ENCODE assay signal across 9 mouse cellular contexts in genomic region chr13:54888021-54888420, GRCm38 (mm10).
A peak's percentile ranks its signal among the peaks of the same experiment; 100 is the strongest.
DNase-seq lines count a peak whose midpoint lies in the region; ATAC-seq lines count a peak whose summit lies in the region.
"Had no signal": no experiment of that assay in that cellular context is flagged by ENCODE, and none has a peak within 500 bp of the region (broad histone marks: within the 10 kb centered on the region; RNA-seq: fewer than 3 reads in every experiment).

No protein-coding gene starts in this region.

- no peaks in the 10 kb centered on the region for H3K36me3 ChIP-seq in heart, embryonic 10.5 days
- H3K36me3 ChIP-seq in forebrain, embryonic 10.5 days (replicated peaks), result no peaks in the 10 kb centered on the region
- H3K36me3 ChIP-seq in hindbrain, embryonic 15.5 days, result no peaks in the 10 kb centered on the region
- no peaks in the 10 kb centered on the region for H3K36me3 ChIP-seq in midbrain, embryonic 16.5 days (ENCODE audit: control insufficient read depth, insufficient read depth, low read length)
- no peaks in the 10 kb centered on the region for H3K36me3 ChIP-seq in kidney, embryonic 15.5 days

- peak overlapping the region; percentile 47; the same call in 1 of the 2 replicates for H3K4me3 ChIP-seq in heart, embryonic 10.5 days
- H3K4me3 ChIP-seq in forebrain, embryonic 10.5 days, result peak overlapping the region; percentile 49
- H3K4me3 ChIP-seq in hindbrain, embryonic 15.5 days, result no peak overlapping the region
- peak overlapping the region; percentile 11; the same call in 1 of the 2 replicates for H3K4me3 ChIP-seq in midbrain, embryonic 16.5 days (ENCODE audit: low read depth, low read length)
- no peak overlapping the region for H3K4me3 ChIP-seq in kidney, embryonic 15.5 days (replicated peaks)

- no peak for ATAC-seq in hindbrain, embryonic 15.5 days (ENCODE audit: low FRiP score, low read depth)
- no peak for ATAC-seq in midbrain, embryonic 16.5 days
- no peak for ATAC-seq in kidney, embryonic 15.5 days (replicated peaks; ENCODE audit: low FRiP score)

- H3K4me2 ChIP-seq in hindbrain, embryonic 15.5 days, result peak overlapping the region; percentile 49; the same call in 1 of the 2 replicates
- H3K4me2 ChIP-seq in midbrain, embryonic 16.5 days (ENCODE audit: low read length), result peak overlapping the region; percentile 46; the same call in 1 of the 2 replicates
- H3K4me2 ChIP-seq in kidney, embryonic 15.5 days, result no peak overlapping the region

- DNase-seq in heart, embryonic 10.5 days (ENCODE audit: low spot score), result no peak
- no peak for DNase-seq in heart, postnatal 4 days
- DNase-seq in forebrain, embryonic 10.5 days (ENCODE audit: extremely low spot score, low spot score), result no peak
- DNase-seq in urinary bladder, postnatal 14 days (ENCODE audit: low spot score), result no peak
- DNase-seq in urinary bladder, postnatal 10 days (ENCODE audit: low spot score), result no peak
- DNase-seq: kidney, adult 11 months had no signal

- H3K9ac ChIP-seq in hindbrain, embryonic 15.5 days, result no peak overlapping the region
- H3K9ac ChIP-seq in midbrain, embryonic 16.5 days (ENCODE audit: low read depth, low read length), result peak overlapping the region; percentile 58
- no peak overlapping the region for H3K9ac ChIP-seq in kidney, embryonic 15.5 days

- H3K27me3 ChIP-seq in heart, embryonic 10.5 days (ENCODE audit: insufficient read depth, poor library complexity, severe bottlenecking), result peaks cover 57% of the 10 kb centered on the region
- peaks cover 57% of the 10 kb centered on the region for H3K27me3 ChIP-seq in forebrain, embryonic 10.5 days (ENCODE audit: poor library complexity, severe bottlenecking)
- no peaks in the 10 kb centered on the region for H3K27me3 ChIP-seq in hindbrain, embryonic 15.5 days
- no peaks in the 10 kb centered on the region for H3K27me3 ChIP-seq in midbrain, embryonic 16.5 days (ENCODE audit: control insufficient read depth, insufficient read depth, low read depth, low read length)
- peaks cover 33% of the 10 kb centered on the region for H3K27me3 ChIP-seq in kidney, embryonic 15.5 days

- H3K9me3 ChIP-seq in heart, embryonic 10.5 days, result no peaks in the 10 kb centered on the region
- 0 out of 2 replicates have a peak, but pooled peaks cover 3% of the 10 kb centered on the region for H3K9me3 ChIP-seq in forebrain, embryonic 10.5 days
- no peaks in the 10 kb centered on the region for H3K9me3 ChIP-seq in hindbrain, embryonic 15.5 days
- no peaks in the 10 kb centered on the region for H3K9me3 ChIP-seq in midbrain, embryonic 16.5 days (replicated peaks; ENCODE audit: control insufficient read depth, low read length, poor library complexity, severe bottlenecking)
- H3K9me3 ChIP-seq in kidney, embryonic 15.5 days (replicated peaks), result no peaks in the 10 kb centered on the region

- peaks cover 7% of the 10 kb centered on the region; the same call in 1 of the 2 replicates for H3K4me1 ChIP-seq in heart, embryonic 10.5 days
- H3K4me1 ChIP-seq in forebrain, embryonic 10.5 days, result peaks cover 59% of the 10 kb centered on the region
- H3K4me1 ChIP-seq in hindbrain, embryonic 15.5 days (replicated peaks), result peaks cover 48% of the 10 kb centered on the region
- peaks cover 40% of the 10 kb centered on the region for H3K4me1 ChIP-seq in midbrain, embryonic 16.5 days (ENCODE audit: control insufficient read depth, insufficient read depth, low read length)
- H3K4me1 ChIP-seq in kidney, embryonic 15.5 days, result peaks cover 18% of the 10 kb centered on the region

- 42% methylated on average over 5 of the region's 5 CpGs for WGBS in heart, embryonic 10.5 days
- WGBS in forebrain, embryonic 10.5 days, result 42% methylated on average over 5 of the region's 5 CpGs
- WGBS in hindbrain, embryonic 15.5 days, result 46% methylated on average over 5 of the region's 5 CpGs
- WGBS in midbrain, embryonic 16.5 days, result 40% methylated on average over 5 of the region's 5 CpGs
- 66% methylated on average over 5 of the region's 5 CpGs for WGBS in kidney, embryonic 15.5 days

- H3K27ac ChIP-seq in heart, embryonic 10.5 days, result no peak overlapping the region
- peak overlapping the region; percentile 81 for H3K27ac ChIP-seq in forebrain, embryonic 10.5 days
- H3K27ac ChIP-seq in hindbrain, embryonic 15.5 days (replicated peaks), result 0 out of 2 replicates have a peak overlapping the region, but pooled peaks have one; percentile 18
- H3K27ac ChIP-seq in midbrain, embryonic 16.5 days (ENCODE audit: low read length), result peak overlapping the region; percentile 67
- H3K27ac ChIP-seq in kidney, embryonic 15.5 days, result no peak overlapping the region

Comparison
In these comparisons a context has a peak if more than half of its experiments do, and no peak if none do; other contexts are left out.
1. H3K27ac ChIP-seq: peak in forebrain, embryonic 10.5 days (single experiment), hindbrain, embryonic 15.5 days (single experiment) and midbrain, embryonic 16.5 days (single experiment); none in heart, embryonic 10.5 days (single experiment) and kidney, embryonic 15.5 days (single experiment).
2. H3K4me3 ChIP-seq: peak in heart, embryonic 10.5 days (single experiment), forebrain, embryonic 10.5 days (single experiment) and midbrain, embryonic 16.5 days (single experiment); none in hindbrain, embryonic 15.5 days (single experiment) and kidney, embryonic 15.5 days (single experiment).